Mouse (Mus musculus) erythroblast, embryonic 14.5 days (primary cell): Measurements from ENCODE around the gene Cnpy2.

ENCODE experiments used
- GATA1 ChIP-seq: IDR thresholded peaks from 2 replicates; pipeline ENCODE4 v1.6.1; 2012; ENCODE audit warnings: low read length, inconsistent platforms, mixed read lengths
- TAL1 ChIP-seq: IDR thresholded peaks from 3 replicates; pipeline ENCODE4 v1.6.1; 2012; ENCODE audit warnings: low read length, inconsistent platforms, mixed read lengths

DNA sequence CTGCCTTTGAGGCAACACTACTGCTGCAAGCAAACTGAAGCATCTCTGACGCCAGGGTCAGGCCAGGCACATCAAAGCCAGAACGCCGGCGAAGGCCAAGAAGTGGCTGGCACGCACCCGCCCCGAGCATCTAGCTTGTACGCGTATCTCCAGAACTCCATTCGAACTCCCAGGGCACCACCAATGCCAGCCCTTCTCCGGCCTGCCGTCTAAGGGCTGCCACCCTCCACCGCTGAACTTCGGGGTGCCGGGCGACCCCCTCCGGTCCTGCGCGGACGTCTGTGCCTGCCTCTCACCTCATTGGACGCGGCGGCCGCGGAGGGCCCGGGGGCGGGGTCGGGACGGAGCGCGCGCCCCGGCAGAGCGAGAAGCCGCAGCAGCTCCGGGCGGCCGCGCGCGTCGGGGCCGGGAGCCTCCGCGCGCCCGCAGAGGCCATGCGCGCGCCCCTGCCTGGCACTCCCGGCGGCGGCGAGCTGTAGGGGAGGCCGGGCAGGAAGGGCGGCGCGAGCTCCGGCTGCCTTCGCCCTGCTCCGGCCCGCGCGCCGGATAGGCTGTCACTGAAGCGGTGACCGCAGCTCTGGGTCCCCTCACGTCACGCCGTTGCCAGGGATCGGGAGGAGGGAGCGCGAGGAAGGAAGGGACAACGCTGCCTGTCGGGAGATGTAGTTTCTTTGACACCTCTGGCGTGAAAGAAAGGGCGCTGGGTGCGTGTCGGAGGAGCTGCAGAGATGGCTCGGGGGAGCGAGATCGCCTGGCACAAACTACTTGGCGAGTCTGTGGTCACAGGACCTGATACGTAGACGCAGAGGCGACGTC is 46.4 kb downstream of the Cnpy2 start, which contains the start of gene Coq10a:
- no peak for TF ChIP-seq TAL1
- no peak for TF ChIP-seq GATA1
